Mouse (Mus musculus): ENCODE measurements around the gene Palm2. TPM values are rescaled to one million over a fixed set of nuclear protein-coding genes. Genes with fewer than 3 reads are reported as not detected.

Gene Palm2
- total RNA-seq, 2 experiments from 2014 or later: 4.1 to 9.1 TPM

DNA sequence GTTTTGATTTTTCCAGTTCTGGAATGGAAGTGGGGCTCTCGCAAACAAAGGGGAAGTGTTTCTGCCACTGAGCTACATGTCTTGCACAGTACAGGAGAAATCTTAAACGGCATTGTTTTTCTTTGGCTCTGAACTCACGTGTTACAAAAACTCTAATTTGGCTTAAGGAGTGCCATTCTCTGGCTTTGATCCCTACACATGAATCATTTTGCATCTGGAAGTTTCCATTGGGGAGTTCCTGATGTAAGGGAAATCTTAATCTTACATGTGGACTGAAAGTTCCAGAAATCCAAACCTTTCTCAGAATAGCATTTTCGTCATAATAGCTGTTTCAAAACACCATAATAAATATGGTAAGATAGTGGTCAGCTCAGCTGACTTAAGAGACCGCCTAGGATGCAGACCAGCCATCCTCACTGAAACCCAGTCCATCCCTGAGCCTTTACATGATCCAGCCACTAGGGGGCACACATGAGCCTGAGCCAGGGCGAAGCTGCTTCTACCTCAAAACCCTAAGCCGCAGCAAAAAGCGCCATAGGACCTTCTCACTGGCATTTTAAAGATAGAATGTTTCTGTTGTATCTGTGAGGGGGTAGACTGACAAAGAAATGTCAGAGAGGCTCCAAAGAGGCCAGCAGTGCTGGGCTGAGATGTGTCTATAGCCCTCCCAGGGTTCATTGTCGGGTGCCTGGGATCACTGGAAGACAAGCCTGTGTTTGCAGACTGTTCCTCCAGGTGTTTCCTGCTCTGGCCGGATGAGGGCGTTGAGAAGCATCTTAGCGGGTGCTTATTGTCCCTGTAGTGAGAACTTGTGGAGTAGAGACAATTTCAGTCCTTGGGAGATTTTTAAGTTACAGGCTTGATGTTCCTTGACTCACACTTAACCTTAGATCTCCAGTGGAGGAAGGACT is 239.2 kb downstream of the Palm2 start:
- DNase-seq: peak; percentile 87

DNA sequence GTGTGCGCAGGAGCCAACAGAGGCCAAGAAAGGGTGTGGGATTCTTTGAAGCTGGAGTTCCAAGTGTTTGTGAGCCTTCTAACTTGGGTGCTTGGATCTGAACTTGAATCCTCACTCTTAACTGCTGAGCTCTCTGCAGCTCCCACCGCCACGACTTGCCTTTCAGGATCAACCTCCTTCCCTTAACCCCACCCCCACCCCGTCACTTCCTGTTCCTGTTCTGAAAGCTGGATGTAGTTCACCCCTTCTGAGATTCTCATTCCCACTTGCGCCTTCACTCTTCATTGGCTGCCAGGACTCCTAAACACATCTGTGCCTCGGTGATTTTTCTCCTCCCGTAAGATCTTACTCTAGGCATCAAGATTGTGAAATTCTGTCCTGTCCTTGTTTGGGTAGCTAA is 240.3 kb downstream of the Palm2 start:
- no peak for DNase-seq

DNA sequence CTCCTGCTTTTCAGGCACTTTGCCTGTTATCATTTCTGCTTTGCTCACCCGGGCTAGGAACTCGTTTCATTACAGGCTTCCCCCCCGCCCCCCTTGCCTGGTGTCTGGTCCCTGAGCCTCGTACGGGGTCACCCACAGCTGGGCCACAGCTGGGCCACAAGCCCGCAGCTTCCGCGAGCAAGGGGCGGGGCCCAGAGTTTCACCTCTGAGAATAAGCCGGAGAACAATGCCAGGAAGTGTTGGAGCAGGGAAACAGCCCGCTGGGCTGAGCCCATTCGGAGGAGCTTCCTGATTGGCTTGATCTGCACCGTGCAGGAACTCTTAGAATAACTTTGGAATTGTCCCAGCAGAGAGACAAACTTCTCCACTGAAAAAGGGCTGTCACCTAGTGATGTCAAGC is 241.3 kb downstream of the Palm2 start:
- peak; percentile 58 for DNase-seq

DNA sequence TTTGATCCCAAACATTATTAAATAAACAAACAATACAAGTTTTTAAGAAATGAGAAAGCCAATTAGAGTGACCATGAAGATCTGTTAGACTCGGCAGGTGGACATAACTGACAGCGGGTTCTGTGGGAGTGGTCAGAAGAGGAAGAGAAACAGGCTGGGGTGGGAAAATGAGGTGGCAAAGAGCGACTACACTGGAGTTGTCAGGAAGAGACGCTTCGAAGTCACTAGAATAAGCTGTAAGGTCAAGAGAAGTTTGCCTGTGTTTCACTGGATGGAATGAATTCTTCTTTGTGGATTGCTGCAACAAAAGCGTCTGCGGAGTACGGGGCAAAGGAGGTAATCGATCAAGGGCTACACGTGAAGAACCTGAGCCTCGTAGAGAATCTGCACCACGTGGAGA is 243.9 kb downstream of the Palm2 start:
- no peak for DNase-seq

DNA sequence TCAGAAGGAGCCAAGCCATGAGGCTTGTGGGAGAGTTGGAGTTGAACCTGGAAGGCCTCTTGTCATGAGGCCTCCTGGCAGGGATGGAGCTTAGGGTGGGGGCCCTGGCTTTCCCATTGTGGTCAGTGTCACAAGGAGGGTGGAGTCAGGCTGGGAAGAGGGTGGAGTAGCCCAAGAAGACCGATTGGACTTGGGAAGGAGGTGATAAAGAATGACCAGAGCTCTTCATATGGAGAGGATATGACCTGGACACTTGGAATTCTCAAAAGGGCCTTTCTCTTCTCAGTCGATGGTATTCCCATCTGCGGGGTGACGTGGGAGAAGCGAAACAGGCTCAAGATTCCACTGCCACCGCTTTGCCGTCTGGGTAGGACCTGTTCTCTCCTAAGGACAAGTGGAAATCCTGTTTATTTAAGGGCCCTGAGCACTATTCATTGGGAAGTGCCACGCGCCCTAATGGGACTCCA is 245.0 kb downstream of the Palm2 start:
- DNase-seq: no peak

DNA sequence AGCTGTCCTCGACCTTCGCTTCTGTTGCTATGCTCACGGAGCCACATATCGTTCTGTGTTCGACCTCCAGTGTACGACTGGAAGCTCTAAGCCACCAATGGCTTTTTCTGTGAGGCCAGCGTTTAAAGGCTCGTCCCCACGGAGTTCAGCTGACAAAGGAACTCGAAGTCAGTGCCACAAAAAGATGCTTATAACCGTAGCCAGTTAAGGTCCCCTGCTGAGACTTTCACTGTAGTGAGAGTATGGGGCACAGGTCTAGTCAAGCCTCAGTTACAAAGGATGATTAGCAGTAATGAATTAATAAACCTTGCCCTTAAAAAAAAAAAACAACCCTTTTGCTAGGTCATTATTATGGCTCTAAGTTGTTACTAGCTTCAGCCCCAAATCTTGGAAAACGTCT is 246.1 kb downstream of the Palm2 start:
- no peak for DNase-seq

DNA sequence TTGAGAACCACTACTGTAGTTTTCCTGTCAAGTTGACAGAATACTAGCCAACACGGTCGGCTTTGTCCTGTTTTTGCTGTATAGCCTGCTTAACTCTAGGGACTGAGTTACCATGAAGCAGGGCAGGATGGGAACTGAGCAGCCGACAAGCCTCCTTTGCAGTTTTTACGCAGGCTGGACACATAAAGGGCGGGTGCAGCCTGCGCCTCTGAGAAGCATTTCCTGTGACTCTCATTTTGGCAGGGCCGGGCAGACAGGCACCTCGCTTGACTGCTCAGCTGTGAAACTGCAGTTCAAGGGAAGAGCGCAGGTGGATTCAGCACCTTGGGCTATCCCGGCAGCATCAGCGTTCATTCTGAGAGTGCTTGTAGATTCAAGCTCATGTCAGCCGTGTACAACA is 247.5 kb downstream of the Palm2 start:
- DNase-seq: no peak

DNA sequence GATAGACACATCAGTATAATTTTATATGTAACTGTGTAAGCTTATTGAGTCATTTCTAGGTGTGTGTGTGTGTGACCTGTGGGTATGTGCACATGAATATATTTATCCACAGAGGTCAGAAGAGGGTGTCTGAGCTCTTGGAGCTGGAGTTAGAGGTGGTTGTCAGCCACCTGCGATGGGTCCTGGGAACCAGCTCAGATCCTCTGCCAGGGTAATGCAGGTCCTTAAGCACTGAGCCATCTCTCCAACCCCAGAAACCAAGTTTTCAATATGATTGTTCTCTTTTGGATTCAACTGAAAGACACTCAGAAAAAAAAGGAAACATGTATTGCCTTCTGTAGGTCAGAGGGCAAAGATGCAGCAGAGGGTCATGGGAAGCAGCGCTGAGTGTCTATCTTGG is 248.3 kb downstream of the Palm2 start:
- no peak for DNase-seq

DNA sequence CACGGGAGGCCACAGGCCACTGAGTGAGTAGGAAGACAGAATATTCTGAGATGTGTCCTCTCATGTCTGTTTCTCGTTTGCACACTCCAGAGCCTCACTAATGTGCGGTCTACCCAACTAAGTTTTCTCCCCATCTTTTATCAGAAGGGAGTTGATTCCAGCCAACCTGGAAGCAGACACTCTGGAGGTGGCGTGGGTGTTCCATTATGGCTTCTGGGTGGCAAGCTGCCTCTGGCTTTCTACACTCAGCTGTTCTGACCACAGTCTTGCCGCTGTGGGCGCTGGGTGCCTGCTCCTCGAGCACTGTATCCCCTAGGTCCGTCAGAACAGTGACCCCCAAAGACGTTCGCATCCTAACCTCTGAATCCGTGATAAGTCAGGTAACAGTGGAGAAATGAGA is 248.9 kb downstream of the Palm2 start:
- DNase-seq: no peak

DNA sequence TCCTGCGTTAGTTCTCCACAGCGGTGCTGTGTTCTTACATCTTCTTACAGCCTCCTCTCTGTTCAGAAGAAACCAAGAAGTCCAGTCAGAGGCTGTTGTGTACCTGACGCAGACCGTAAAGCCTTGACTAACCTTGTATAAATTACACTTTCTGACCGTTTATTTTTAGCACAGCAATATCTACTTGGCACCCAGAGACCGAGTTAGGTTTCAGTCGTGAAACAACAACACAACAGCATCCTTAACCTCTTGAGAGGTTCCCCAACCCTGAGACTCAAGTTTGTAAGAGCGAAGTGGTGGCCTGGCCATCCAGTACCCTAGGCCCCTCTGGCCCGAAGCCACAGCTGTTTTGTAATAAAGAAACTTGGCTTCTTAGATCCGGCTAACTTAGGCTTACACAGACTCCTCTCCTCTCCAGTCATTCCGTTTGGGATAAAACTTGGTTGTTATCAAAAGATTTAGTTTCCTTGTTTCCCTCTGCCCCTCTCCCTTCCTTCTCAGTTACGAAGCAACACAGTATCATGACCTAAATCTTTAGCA is 250.7 kb downstream of the Palm2 start:
- DNase-seq: no peak

DNA sequence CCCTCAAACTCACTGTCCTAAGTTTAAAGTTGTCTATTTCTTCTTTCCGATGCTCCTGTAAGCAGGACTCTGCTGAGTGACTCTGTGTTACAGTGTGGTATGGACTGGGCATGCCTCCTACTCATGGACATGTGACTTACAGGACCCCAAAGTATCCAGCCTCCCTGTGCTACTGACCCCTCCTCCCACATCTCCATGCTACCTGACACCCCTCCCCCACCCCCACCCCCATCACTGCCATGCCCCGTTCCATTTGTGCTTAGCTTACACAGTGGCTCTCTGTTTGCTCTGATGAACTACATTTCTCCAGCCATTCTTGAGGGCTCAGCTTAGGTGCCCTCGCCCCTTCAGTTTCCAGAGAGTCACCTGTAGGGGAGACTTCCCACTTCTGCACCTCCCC is 252.7 kb downstream of the Palm2 start:
- no peak for DNase-seq

DNA sequence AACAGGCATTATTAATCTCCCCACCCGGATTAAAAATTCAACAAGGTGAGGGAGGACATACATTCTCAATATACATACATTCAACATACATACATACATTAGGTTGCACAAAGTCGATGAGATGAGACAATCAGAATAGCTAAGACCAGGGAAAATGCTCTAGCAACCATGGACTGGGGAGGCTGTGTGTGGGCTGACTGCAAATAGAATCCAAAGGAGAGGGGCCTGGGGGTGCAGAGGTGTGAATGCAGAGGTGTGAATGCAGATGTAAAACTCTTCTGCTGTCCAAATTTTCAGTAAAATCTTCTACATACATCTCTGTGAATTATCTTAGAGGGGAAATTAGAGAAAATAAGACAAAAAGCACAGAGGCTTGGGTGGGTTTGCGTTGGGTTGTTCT is 253.5 kb downstream of the Palm2 start:
- no peak for DNase-seq

DNA sequence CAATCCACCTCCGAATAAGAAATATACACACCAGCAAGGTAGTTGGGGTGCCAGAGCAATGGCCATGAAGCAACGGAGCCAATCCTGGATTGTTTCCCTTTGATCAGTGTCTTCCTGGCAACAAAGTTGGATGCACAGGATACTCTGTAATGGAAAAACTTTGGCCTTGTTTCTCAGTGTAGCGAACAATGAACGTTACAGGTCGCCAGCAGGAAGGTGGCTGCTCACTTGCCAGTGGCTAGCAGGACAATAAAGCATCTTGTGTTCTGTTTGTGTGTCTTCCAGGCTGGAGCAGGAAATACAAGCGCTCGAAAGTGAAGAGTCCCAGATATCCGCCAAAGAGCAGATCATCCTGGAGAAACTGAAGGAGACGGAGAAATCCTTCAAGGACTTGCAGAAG is 254.1 kb downstream of the Palm2 start:
- no peak for DNase-seq

DNA sequence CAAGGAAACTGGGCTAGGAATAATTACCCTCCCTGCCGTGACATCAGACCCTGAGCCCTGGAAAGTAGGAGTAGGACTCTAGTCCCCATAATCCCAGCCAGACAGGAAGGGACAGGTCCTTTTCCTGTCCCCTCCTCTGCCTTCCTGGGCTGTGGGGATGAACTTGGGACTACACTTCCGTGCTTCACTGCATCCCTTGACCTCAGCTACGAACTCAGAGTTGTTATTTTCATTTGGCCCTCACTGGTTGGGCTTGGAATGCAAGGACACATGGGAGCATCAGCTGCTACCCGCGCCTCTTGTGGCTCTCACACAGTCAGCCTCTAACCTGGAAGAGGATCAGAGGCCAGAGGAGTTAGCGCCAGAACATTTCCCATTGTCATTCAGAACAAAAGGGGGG is 256.0 kb downstream of the Palm2 start:
- no peak for DNase-seq

DNA sequence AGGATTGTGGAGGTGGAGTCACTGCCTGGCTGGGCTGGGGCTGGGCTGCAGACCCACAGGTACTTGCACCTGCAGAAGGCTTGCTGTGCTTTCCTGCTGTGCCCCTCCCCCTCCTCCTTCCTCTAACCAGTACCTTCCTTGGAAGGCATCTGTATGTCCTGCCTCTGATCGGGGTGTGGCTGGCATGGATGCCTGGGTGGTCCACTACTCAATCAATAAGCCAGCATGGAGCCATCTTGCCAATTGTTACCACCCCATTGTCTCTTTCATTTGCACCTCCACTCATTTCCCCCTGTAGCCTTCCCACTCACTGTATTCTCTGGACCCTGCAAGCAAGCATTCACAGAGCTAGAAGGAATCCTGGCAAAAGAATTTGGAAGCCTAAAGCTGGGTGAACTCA is 256.8 kb downstream of the Palm2 start:
- DNase-seq: no peak

DNA sequence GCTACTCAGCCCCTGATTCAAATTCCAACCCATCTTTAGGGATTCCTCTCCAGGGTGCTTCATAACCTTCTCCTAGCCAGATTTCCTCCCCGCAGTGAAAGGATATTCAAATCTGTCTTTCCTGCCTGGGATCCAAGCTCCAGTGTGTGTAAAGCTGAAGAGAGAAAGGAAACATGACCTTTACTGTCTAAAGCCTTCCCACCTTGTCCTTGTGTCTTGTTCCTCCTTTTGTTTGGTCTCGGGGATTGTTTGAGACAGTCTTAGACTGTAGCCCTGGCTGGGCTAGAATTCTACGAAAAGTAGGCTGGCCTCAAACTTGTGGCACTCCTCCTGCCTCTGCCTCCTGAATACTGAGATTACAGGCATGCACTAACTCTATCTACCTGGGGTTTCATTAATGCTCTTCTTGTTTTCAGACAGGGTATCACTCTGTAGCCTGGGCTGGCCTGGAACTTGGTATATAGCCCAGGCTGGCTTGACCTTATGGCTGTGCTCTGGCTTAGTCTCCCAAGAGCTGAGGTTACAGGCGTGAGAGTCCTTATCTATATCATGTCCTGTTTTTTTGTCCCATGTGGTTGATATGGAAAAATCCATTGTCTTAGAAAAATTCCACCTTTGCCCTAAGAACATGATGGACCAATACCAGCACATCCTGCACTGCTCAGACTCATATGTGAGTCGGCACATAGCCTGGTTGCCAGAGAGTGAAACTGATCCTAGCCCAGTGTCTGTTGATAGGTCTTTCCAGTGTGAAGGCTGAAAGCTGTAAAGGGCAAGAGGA is 260.5 kb downstream of the Palm2 start:
- DNase-seq: no peak

DNA sequence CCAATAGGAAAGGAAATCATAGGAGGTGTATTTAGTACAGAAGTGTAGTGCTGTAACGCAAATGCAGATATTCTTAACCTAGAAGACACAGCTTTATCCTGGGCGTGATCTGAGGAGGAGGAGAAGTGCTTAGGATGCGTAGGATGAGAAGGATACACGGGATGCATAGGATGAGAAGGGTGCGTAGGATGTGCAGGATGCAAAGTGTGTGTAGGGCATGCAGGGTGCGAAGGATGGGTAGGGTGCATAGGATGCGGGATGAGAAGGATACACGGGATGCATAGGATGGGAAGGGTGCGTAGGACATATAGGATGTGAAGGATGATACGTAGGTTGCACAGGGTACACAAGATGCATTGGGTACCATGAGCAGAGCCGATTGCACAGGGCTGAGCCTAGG is 262.9 kb downstream of the Palm2 start:
- DNase-seq: no peak

DNA sequence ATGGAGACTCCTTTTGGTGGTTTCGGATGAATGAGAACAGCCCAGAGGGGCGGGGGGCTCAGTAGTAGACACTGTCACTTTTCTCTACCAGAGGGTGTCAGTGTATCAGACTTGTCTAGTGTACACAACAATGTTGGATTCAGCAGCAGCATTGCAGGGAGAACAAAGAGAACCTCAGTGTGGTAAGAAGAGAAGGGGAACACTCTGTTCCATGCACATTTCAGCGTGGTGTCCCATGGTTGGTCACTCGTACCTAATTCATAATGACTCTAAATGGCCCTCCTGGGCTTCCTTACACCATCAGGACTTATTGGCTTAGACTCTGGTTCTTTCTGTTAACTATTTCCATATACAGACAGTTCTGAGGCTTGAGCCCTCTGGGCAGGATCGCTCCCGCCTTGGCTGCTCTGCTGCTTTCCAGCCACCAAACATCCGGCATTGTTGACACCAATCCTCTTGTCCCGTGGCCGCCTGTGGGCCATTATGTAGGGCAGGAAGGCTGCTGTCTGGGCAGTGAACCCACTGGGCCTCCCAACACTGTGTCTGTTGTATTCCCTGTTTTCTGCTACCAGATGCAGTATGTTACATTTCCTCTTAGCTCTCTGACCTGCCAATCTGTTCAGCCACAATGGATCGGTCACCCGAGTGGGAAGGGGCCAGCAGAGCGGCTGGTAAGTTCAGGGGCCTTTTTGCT is 264.0 kb downstream of the Palm2 start:
- DNase-seq: no peak

DNA sequence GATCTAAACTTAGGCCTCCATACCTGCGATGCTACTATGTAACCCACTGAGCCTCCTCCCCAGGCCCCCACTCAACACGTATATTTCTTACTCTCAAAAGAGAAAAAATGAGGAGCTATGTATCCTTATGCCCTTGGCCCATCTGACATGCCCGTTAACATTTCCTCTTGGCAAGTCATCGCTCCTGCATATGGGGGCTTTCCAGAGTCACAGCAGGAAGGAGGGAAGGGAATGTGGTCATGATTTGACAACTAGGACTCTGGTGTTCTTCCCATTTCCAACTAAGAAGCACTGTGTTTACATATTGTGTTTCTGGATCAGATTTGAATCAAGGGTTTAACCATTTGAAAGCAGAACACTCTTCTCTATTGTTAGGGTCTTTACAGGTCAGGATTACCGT is 267.5 kb downstream of the Palm2 start:
- DNase-seq: no peak

DNA sequence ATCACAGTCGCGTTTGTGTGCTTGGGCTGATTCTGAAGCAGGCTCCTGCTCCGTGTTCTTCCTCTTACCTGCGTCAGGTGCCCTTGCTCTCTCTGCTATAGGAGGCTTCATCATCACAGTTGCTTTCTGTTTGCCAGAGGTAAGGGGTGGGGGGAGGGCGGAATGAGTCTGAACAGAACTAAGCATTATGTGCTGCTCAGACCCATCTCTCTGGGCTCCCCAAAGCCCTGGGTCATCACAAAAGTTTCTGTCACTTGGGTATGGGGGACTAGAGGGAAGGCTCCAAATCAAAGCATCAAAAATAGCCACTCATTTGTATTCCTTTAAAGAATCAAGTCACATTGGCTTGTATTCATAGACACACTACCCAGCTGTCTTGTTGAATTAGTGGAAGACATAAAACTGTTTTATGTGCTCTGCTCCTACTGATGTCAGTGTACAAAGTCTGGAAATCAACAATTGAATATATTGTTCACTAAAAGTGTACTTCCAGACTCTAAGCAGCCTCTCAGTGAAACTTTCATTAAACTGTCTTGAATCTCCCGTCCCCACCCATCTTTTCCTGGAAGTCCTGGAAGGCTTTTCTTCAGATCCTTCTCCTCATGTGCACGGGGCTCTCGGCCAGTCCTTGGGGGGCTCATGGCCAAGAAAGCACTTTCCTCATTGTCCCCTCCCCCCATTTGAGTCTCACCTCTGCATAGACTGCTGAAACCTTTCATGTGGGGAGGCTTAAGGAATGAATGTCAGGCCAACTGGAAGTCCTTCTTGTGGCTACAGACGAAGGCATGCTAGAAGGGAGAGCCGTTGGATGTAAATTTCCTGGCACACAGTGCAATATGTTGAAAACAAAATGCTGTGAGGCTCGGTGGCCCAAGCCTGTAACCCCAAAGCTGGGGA is 269.8 kb downstream of the Palm2 start:
- no peak for DNase-seq

DNA sequence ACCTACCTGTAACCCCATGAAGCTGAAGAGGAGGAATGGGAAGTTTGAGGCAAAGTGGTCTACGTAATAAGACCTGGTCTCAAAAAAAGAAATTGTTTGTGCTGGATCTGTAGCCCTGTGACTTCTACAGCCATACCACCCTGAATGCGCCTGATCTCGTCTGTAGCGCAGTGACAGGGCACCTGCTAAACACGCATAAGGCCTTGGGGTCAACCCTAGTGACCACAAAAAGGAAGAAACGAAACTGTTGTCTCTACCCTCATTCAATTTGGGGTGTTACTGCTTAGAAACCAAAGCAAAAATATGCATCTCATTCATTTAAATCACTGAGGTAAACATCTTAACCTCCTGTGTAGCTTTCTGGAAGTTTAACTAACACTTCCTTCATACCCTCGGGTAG is 270.5 kb downstream of the Palm2 start:
- no peak for DNase-seq

DNA sequence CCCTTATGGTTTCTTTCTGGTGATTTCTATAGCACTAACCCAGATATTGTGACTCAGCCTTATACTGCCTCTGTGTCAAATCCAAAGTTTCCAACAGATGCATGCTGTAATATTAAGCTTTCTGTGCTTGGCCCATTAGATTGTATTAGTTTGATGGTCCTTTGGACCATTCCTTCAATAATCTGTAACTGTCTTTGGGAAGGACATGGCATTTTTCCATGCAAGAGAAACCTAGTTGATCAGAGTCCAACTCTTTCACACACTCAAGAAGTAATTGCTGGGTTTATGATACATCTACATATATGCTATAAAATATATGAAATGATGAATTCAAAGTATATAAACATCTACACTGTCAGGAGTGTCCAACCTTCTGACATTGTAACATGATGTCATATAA is 281.8 kb downstream of the Palm2 start:
- DNase-seq: no peak
